Mouse (Mus musculus) liver, adult 2 months (tissue): ENCODE measurements around the gene Duxf3.
"Not testable (repeated sequence)": the region's sequence is repeated elsewhere in the genome, so short reads cannot be mapped to it uniquely, and the experiment has no call there.

Source experiments
- CTCF ChIP-seq: fragments of 200-500 bp; IDR thresholded peaks from 2 replicates; pipeline ENCODE4 v1.5.1; 2011; ENCODE audit warnings: low read depth, low read length, control low read depth
- POLR2A ChIP-seq: fragments of 200-500 bp; IDR thresholded peaks from 2 replicates; pipeline ENCODE4 v1.6.1; 2011; ENCODE audit warnings: low read length, control low read depth; ENCODE audit not compliant: insufficient read depth; ENCODE audit errors: extremely low read depth

DNA sequence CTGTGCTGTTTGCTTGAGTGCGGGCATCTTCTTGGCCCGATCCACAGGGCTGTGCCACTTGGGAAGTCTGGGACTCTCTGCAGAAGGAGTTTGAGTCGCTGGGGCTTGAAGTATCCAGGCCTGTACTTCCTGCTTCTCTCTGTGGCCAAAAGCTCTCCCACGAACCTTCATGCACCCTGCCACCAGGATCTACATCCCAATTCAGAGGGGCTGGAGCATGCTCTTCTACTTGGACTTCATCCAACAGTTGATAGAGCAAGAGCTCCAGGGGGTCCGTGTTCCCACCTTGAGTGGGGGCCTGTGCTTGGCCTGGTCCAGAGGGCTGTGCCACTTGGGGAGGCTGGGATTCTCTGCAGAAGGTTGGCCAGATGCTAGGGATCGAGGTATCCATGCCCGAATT, 1.4 kb downstream of the Duxf3 start:
- not testable (repeated sequence) for TF ChIP-seq POLR2A, CTCF
